Mouse (Mus musculus) CD4-positive helper T cell, adult 2 months (primary cell): ENCODE measurements around the gene Ezr.
"Not testable (repeated sequence)": the region's sequence is repeated elsewhere in the genome, so short reads cannot be mapped to it uniquely, and the experiment has no call there.

Experiments used
- DNase-seq: peaks from one replicate; pipeline ENCODE4 v3.0.0-alpha.2; 2012; ENCODE audit warnings: low read depth, missing footprints, low spot score

Gene Ezr

DNA sequence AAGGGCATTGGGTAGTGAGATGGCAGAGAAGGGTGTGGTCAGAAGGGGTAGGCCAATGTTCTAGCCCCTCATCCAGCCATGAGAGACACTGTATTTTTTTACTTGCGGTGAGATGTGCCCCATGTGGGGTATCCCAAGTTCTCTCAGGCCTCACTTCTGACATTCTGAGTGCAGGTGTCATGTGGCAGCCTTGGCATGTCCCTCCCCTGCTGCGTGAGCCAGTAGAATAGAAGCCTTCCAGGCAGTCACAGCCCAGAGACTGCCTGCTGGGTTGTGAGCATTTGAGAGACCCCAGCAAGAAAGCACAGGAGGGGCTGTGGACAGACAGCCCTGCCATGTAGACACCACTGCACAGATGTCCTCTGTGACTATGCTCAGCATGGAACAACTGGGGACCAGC is 74.4 kb downstream of the Ezr start:
- DNase-seq: not testable (repeated sequence)

DNA sequence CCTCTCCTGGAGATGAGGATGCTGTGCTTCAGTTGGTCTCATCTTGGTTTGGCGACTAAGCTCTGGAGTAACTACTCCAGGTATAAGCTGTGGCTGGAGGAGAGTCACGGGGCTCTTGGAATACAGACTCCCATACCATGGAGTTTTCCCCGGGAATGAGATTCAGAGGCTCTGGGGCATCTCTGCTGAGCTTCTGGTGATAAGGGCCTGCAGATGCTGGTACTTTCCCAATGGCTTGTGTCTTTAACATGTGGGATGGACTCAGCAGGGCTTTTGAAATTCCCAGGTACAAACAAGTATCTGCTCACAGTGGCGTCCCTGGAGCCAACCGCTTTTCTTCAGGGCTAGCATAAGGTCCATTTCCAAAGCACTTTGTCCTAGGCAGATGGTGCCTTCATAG is 75.2 kb downstream of the Ezr start:
- not testable (repeated sequence) for DNase-seq

DNA sequence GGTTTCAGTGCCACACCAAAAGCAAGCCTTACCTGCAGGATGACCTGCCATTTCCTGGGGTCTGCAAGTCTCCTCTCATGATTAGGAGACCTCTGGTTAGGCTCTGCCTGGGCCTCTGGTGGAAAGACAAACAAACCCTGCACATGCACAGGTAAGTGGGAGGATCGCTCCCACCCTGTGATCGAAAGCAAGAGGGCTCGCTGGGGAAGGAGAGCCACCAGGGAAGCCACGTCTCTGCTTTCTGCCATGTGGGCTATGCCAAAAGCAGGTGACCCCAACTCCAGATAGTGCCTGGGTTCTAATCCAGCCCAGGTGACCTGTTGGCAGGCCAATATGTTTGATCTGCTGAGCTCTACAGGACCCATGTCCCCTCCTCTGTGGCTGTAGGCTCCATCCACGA is 76.1 kb downstream of the Ezr start:
- DNase-seq: not testable (repeated sequence)

DNA sequence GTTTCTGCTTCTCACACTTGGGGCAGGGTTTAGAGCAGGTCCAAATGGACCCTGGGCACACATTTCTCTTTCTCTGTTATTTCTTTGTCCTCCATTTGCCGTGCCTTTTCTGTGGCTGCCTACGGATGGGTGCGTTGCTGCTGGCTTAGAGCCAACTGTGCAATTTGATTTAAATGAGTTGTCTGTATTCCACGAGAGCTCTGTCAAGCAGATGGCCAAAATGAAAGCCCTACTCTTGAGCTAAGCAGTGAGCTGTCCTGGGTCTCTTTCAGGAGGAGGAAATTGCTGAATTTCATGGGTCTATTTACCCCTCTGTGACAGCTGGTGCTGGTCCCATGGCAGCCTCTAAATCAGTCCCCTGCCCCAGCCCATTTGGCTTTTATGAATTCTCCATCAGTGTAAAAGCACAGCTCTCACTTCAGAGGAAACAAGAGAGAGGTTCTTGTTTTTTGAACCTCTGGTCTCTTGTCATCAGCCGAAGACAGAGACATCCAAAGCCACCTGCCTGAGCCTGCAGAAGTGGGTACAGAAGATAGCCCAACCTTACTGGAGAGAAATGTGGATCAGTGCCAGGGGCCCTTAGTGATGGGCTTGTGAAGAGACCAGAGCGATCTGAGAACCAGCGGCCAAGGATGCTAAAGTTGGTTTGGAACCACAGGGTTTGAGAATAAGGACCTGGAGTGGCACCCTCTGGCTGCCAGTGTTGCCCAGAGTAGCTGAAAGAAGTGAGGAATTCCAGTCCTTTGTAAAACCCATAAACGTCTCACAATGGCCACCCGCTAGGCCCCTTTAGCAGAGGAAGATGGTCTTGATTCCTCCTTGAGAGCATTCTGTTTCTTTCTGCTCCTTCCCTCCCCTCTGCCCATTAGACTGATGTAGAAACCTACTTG is 79.0 kb downstream of the Ezr start:
- DNase-seq: not testable (repeated sequence)

DNA sequence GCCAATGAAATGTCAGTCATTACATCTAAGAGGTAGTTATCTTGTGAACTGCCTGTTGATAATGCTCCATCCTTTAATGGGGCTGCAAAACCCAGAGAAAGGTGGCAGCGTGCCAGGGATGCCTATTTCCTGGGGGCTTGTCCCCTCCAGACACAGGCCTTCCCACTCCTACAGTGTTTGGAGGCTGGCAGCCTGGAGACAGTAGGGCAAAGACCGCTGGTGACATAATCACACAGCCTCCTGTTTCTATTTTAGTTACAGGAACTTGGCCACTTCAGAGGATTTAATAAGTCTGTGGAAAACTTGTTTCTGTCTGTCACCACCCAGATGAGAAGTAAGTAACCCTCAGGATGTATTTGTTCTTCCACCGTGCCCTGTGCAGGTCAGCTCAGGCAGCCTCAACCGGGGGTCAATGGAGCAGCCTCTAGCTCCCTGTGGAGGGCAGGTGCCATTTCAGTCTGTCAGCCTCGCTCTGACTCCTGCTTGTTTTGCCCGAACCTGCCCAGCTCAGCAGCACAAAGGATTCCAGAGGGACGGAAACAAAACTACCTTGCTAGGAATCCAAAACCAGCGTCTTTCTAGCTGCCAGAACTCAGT is 79.9 kb downstream of the Ezr start:
- DNase-seq: not testable (repeated sequence)

DNA sequence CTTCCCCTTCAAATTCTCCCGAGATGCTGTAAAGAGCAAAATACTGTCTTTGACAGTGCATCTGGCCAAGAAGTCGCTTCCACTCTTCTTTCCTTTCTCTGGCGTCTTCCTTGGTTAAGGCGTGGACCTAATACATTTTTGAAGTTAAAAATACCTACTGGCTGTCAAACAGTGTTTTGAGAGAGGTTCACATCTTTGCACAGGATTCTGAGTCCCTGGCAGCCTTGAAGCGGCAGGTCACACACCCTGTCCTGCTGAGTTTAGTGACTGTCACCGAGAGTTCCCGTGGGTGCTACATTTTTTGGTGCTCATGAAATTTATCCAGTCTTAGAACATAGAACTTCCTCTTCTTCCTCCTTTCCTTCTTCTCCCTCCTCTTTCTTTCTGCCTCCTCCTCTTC is 82.5 kb downstream of the Ezr start:
- not testable (repeated sequence) for DNase-seq

DNA sequence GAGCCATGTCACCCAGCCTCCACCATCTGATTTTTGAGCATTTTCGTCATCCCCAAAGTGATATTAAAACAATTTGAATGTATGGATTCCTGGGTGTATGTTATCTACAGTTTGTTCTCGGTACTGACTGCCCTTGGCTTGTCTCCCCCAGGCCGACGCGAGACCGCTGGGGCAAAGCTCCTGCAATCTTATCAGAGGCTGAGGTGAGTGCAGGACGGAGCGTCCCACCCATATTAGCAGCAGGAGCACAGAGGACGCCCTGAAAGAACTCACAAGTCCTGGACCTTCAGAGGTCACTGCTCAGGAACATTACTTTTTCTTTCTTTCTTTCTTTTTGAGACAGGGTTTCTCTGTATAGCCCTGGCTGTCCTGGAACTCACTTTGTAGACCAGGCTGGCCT is 83.1 kb downstream of the Ezr start:
- DNase-seq: not testable (repeated sequence)

DNA sequence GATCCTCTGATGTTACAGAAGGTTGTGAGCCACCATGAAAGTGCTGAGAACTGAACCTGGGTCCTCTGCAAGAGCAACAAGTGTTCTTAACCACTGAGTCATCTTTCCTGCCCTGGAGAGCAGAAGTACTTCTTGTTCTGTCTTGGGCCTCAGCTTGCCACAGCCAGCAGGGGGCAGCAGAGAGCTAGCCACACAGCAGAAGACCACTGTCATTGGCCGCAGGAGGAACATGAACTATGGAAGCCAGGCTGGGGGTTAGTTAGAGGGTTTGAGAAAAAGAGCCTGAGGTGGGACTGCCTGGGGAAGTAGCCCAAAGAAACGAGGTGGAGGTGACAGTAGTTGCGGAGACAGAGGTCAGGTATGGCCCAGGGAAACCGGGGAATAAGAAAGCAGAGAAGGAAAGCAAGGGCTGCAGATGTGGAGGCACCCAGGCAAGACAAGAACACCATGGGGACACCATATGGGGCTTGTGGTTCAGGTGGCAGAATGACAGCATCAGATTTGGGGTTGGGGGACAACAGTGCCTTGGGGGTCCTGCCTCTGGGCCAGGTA is 85.3 kb downstream of the Ezr start:
- peak; percentile 44 for DNase-seq

DNA sequence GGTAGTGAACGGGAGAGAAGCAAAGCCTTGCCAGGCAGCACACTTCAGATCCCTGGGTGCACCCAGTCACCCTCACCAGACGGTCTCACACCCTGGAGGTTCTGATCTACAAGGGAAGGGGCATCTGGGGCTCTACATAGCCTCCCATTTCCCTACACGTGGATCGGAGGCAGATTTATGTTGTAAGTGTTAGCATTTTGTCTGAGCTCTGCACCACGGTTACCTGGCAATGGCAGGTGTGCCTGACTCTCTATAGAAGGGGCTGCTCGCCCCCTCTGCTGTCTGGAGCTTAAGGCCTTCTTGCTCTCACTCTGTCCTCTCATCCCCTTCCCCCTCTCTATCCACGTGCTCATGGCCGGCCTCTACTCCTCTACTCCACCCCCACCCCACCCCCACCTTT is 86.1 kb downstream of the Ezr start:
- DNase-seq: not testable (repeated sequence)

DNA sequence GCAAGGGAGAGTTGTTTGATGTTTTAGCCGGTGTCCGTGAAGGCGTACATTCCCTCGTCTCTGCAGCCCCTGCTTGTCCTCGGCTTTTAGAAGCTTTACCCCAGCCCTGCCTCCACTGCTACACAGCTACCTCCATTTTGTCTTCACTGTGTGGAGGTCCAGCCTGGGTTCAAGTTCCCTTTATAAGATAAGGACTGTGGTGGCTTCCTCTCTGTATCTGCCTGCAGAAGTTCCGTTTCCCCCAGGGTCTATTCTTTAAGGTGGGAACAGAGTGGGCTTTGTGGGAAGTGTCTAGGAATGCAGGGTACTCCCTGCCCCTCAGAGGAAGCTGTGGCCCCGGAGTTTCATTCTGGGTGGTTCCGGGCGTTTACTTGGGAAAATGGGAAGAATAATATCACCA is 86.9 kb downstream of the Ezr start:
- not testable (repeated sequence) for DNase-seq

DNA sequence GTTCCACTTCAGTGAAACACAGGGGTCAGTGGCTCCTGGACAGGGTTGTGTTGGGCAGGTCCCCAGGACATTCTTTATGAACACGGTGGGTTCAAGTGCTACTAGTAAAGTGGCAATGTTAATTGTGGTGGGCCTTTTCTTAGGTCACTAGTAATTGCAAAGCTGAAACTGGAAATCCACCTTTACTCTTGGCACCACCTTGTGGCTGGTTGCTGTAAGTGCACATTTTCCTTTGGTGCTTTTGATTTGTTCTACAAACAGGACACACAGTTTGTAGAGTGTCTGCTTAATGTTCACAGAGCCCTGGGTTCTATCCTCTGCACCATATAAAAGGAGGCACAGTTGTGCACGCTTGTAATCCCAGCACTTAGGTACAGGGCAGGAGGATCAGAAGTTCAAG is 91.0 kb downstream of the Ezr start:
- DNase-seq: peak; percentile 54

DNA sequence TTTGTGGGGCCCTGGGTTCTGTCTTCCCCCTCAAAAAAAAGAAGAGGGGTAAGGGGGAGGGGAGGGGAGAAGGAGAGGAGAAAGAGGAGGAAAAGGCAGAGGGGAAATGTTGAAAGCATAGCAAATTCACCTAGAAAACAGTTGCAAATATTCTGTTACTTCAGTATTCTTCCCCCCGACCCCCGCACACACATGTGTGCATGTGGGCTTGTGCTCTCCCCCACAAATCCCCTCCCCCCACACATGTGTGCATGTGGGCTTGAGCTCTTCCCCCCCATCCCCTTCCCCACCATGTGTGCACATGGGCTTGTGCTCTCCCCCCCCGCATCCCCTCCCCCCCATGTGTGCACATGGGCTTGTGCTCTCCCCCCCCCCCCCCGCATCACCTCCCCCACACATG is 93.2 kb downstream of the Ezr start:
- DNase-seq: not testable (repeated sequence)
